Mouse (Mus musculus): ENCODE measurements at regions not wholly inside any gene's neighbourhood (a gene's known extent, or its start where the extent isn't known, plus 50 kb on each side); places are given as distances from the start of the nearest gene placed in this dataset.

DNA sequence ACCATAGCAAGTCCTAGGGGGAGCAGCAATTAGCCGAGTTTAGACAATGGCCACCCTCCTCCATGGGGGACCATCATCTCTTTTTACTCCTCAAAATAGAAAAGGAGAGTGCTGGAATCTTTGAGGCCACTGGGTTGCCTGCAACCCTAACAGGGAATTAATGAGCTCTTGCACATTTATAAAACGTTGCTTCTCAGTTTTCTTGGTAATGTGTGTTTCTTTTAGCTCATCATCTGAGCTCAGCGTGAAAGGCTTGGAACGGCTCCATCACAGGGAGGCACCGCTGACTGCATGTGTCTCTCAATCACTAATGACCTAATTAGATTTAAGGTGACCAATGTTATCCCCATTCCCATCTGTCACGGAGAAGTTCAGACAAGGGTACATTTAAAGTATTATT is 595.9 kb downstream of the Tmem132b start:
- peak; percentile 15 for DNase-seq
- intact Hi-C loops (cut with DNase I): no loop called here

GRCm38 (mm10) chr5:126148908-126149307 is 617.3 kb downstream of the Tmem132b start:
- no peak for DNase-seq
- intact Hi-C loops (cut with DNase I): no loop called here

GRCm38 (mm10) chr5:126155216-126155880 is 623.8 kb downstream of the Tmem132b start:
- no peak for DNase-seq
- intact Hi-C loops (cut with DNase I): no loop called here

GRCm38 (mm10) chr5:126186111-126186510 is 654.5 kb downstream of the Tmem132b start:
- intact Hi-C loops (cut with DNase I): no loop called here
- no peak for DNase-seq

DNA sequence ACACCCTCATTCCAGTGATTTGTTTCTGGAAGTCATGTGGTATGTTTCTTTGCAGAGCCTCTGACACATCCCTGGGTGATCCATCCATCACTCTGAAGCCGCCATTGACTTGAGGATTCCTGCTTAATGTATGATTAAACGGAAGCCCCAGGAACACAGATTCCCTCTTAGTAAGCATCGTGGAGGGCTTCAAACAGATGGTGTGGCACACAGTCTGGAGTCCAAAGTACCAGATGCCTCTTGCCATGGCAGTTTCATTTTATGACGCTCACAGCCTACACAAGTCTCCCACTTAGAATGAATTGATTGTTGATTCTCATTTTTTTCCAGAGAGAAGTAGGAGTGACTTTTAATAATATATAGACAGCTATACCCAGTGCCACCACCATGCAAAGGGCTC is 668.3 kb downstream of the Tmem132b start:
- DNase-seq: no peak
- intact Hi-C loops (cut with DNase I): no loop called here

DNA sequence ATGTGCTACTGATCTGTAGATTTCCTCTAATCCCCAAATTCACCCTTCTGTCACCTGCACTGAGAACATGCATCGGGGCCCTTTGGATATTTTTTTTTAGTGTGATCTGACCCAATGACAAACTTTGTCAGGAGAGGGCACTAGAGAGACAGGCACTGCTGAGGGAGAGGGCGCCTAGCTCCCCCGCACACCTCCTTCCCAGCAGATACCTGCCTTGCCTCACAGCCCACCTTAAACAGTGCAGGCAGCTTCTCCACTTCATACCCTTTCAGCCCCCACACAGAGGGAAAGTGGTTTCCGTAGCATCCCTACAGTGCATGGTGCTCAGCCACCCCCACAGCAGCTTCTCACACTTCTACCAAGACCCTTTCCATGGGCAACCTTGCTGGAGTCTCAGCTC is 670.0 kb downstream of the Tmem132b start:
- DNase-seq: peak; percentile 11
- intact Hi-C loops (cut with DNase I): no loop called here

DNA sequence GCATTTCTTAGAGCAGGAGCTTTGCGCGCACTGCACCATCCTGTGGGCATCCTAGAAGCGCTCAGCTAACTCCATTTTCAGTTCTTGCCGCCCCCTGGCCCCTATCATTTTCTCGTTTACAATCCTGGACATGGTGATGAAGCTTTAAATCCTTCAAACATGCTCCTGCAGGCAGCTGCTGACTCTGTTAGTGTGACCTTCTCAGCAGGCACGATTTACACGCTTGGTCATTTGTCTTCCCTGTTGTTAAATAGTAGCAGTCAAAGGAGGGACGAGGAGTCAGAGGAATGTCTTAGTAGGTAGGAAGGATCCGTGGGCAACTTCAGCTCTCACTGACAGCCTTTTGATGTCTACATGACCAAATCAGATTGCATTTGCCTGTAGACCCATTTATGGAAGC is 670.4 kb downstream of the Tmem132b start:
- intact Hi-C loops (cut with DNase I): no loop called here
- no peak for DNase-seq

GRCm38 (mm10) chr5:126217016-126217415 is 685.4 kb downstream of the Tmem132b start:
- intact Hi-C loops (cut with DNase I): no loop called here
- no peak for DNase-seq

DNA sequence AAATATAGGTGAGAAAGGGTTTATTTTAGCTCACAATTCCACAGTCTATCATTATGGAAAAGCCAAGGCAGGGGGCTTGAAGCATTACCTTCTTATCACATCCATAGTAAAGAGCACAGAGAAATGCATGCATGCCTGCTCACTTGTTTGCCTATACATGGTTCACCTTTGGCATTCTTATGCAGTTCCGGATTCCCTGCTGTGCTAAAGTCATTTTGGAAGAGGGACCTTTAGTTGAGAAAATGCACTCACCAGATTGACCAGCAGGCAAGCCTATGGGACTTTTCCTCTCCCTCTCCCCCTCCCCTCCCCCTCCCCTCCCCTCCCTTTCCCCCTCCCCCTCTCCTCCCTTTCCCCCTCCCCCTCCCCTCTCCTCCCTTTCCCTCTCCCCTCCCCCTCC is 686.2 kb downstream of the Tmem132b start:
- no peak for DNase-seq
- intact Hi-C loops (cut with DNase I): no loop called here

- intact Hi-C loops (cut with DNase I): no loop called here
- DNase-seq: no peak
These were observed 692.1 kb downstream of the Tmem132b start for GRCm38 (mm10) chr5:126223696-126224095.

- intact Hi-C loops (cut with DNase I): no loop called here
- no peak for DNase-seq
These were observed 699.2 kb downstream of the Tmem132b start for GRCm38 (mm10) chr5:126230768-126231167.

GRCm38 (mm10) chr5:126238071-126238470 is 706.5 kb downstream of the Tmem132b start:
- intact Hi-C loops (cut with DNase I): no loop called here
- DNase-seq: peak; percentile 18

- DNase-seq: no peak
These were observed 714.2 kb downstream of the Tmem132b start for GRCm38 (mm10) chr5:126245776-126246175.

DNA sequence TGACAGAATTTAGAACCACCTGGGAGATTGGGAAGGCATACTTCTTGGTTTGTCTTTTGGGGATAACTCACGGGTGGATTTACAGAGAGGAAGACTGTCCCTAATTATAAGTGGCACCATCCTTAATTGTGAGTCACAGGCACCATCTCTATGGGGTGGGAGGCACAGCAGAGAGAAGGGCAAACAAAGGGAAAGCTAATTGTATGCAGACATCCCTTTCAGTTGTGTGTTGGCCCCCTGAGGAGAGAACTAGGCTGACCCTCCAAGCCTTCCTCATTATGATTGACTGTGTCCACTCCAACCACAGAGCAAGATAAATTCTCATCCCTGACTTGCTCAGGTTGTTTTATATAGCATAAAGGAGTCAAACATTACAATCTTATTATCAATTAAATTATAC is 718.8 kb downstream of the Tmem132b start:
- intact Hi-C loops (cut with DNase I): no loop called here
- no peak for DNase-seq

More at GRCm38 (mm10) chr5:126245776-126246175, 714.2 kb downstream of the Tmem132b start:
- intact Hi-C loops (cut with DNase I): no loop called here

DNA sequence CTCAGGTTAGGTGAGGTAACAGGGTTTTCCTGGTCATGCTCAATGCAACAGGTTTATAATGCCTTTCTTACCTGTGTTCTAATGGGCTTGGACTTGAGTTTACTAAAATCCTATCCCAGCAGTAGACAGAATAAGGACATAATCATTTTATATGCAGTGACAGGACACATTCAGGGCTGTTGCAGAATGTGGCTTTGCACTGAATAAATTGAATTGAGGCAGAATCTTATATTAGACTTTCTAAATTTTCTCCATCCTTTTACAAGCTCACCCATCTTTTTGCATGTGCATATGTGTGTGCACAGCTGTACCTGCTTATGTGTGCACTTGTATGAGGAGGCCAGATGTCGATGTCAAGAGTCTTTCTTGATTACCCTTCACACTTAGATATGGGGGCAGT is 723.1 kb downstream of the Tmem132b start:
- no peak for DNase-seq
- intact Hi-C loops (cut with DNase I): no loop called here

DNA sequence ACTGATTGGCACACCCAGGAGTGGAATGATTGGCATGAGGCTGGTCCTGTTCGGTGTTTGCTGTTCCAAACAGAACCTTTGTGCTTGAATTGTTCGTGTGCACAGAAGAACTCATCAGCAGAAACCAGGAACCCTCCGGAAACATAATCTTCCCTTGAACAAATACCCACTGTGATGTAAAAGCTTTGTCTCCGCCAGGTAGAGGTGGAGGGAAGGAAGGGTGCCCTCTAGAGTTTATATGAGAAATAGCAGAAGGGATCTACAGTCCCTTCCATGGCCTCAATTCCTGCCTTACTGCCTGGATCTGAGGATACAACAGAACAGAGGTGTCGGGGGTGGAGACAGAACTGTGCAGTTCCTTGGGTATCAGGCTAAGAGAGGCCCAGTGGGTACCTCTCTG is 726.3 kb downstream of the Tmem132b start:
- intact Hi-C loops (cut with DNase I): no loop called here
- no peak for DNase-seq

DNA sequence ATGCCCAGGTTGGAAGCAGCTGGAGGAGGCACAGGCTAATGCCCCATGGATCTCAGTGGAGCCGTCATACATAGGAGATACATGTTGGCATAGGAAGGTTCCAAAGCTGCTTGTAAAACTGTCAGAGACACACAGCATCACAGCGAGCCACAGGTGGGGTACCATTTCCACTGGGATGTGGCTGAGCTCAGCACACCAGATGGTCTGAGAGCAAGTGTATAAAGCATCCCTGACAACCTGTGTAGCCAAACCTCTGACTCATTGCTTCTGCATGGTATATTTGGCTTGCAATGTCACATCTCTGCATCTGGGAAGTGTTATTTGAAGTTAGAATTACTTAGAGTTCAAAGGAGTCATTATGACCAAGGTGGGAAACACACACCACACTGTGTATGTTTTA is 734.9 kb downstream of the Tmem132b start:
- no peak for DNase-seq
- intact Hi-C loops (cut with DNase I): no loop called here

GRCm38 (mm10) chr5:126266929-126267609 is 735.5 kb downstream of the Tmem132b start:
- intact Hi-C loops (cut with DNase I): no loop called here
- no peak for DNase-seq

DNA sequence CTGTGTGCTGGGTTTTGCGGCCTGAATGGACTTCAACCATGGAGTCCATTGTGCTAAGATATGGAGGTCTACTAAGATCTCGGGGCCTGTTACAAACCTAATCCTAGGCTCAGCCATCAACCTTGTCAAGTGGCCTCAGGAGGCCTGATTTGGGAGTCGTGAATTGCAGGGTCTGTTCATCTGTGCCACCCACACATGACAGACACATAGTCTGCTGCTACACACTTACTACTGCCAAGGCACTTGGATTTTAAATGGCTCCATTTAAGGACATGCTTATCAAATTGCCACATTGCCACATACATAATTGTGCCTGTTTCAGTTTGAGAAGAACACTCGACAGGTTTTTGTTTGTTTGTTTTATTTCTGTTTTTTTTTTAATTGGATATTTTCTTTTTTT is 737.0 kb downstream of the Tmem132b start:
- DNase-seq: no peak
- intact Hi-C loops (cut with DNase I): no loop called here

- intact Hi-C loops (cut with DNase I): no loop called here
- no peak for DNase-seq
These were observed 742.7 kb downstream of the Tmem132b start for GRCm38 (mm10) chr5:126274316-126274715.

GRCm38 (mm10) chr5:126281057-126281728 is 749.6 kb downstream of the Tmem132b start:
- intact Hi-C loops (cut with DNase I): no loop called here
- DNase-seq: peak; percentile 1

DNA sequence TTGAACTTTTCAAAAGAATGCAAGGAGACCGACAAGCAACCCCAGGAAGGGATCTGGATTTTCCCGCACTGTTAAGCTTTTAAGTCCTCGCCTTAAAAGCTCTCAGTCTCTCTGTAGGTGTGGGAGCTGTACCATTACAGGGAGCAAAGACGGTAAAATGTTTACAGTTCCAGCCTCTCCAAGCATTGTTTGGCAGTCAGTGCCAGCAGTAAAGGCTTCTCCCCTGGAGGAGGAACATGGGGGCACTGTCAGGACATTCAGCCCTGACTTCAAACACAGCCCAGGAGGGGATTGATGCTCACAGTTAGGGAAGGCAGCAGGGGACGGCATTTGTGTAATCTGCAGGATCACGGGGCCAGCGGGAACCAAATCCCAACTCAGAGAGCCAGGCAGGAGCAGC is 750.2 kb downstream of the Tmem132b start:
- intact Hi-C loops (cut with DNase I): no loop called here
- DNase-seq: no peak
